In the genomic region with DNA sequence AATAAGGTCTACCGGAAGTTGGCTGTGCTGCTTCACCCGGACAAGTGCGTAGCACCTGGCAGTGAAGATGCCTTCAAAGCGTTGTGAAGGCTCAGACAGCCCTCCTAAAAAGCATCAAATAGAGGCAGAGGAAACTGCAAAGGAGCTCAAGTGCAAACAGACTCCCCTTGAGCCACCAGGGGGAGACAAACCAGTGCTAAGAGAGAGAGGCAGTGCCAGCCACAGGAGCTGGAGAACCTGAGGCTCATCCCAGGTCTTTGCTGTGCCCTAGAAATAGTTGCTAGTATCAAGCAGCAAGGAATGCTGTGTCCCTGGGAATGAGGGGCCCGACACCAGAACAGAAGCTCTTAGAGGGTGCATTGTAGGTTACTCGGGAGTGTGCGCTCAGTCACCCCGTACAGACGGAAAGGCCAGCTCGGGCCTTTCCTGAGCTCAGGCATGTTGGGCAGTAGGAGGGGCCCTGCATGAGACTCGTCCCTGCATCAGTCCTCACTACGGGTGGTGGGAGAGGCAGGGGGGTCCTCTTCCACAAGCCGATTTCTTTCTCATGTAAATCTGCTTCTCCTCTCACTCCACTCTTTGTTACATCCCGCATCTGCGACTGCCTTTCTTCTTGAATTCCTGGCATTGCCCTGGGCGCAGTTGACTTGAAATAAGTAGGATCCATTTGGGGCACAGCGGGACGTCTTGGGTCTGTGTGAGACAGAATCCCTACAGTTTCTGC, we compare ENCODE assay signal across 8 mouse cellular contexts. TPM values are rescaled to one million over a fixed set of nuclear protein-coding genes. Genes with fewer than 3 reads are reported as not detected.
DNase-seq lines count a peak whose midpoint lies in the region; ATAC-seq and TF ChIP-seq lines count a peak whose summit lies in the region.

No protein-coding gene starts in this region.

- peak overlapping the region; percentile 62 for H3K4me2 ChIP-seq in hindbrain, embryonic 16.5 days (ENCODE audit: low read length)

- H3K27ac ChIP-seq in hindbrain, embryonic 16.5 days (ENCODE audit: low read depth, low read length) = no peak overlapping the region

- 11% methylated on average over 18 of the region's 18 CpGs for WGBS in hindbrain, embryonic 16.5 days

- TF ChIP-seq CTCF in Patski (IDR thresholded peaks at IDR 0.05) = peak; percentile 89

- DNase-seq in Patski (ENCODE audit: low read depth, low spot score) = no peak
- DNase-seq in cerebellum, adult 9-10 months = peak; percentile 83
- DNase-seq in left cerebral cortex, adult 11 months (ENCODE audit: low spot score) = peak; percentile 39
- peak; percentile 39 to 73 for DNase-seq in lung, postnatal 4 days
- DNase-seq in right cerebral cortex, adult 2 months (ENCODE audit: low spot score in 2 of 2) = peak; percentile 76 to 82
- peak; percentile 38 for DNase-seq in urinary bladder, adult 2 months (ENCODE audit: low spot score)

- H3K4me3 ChIP-seq in hindbrain, embryonic 16.5 days (ENCODE audit: low read length) = peak overlapping the region; percentile 35

- no peaks in the 10 kb centered on the region for H3K9me3 ChIP-seq in hindbrain, embryonic 16.5 days (ENCODE audit: control insufficient read depth, low read length)

- POLR2A ChIA-PET in Patski (lab: Charles Lee) = no interaction called here

- H3K36me3 ChIP-seq in hindbrain, embryonic 16.5 days (ENCODE audit: control insufficient read depth, insufficient read depth, low read length) = no peaks in the 10 kb centered on the region

- CTCF ChIA-PET in Patski (lab: Charles Lee) = interaction anchor here (0.8 to 6.5 kb wide), 20 partner anchors 9 to 227 kb away, joined by 3 to 52 read pairs (median 4); no protein-coding TSS in a partner anchor

- H3K9ac ChIP-seq in hindbrain, embryonic 16.5 days (ENCODE audit: low read depth, low read length) = peak overlapping the region; percentile 55

- in situ Hi-C loops in Patski (cut with MboI; ENCODE audit: low pct_unique_long_range_greater_than_20kb) = loop anchor here (5.0 kb wide), 1 partner anchor 137 kb away; no protein-coding TSS in a partner anchor

- no peaks in the 10 kb centered on the region for H3K27me3 ChIP-seq in Patski
- H3K27me3 ChIP-seq in hindbrain, embryonic 16.5 days (replicated peaks; ENCODE audit: control insufficient read depth, insufficient read depth, low read length) = no peaks in the 10 kb centered on the region

- ATAC-seq in Patski = peak; percentile 68
- peak; percentile 99 for ATAC-seq in frontal cortex, adult (ENCODE audit: low TSS enrichment)
- ATAC-seq in hindbrain, embryonic 16.5 days = peak; percentile 92

- peaks cover 5% of the 10 kb centered on the region; the same call in 1 of the 2 replicates for H3K4me1 ChIP-seq in hindbrain, embryonic 16.5 days (ENCODE audit: control insufficient read depth, insufficient read depth, low read depth, low read length)

RNA-seq across cellular contexts. Expression of a gene that starts 34.3 kb away (rescaled TPM):
- 45.7 TPM for polyA plus RNA-seq in Patski (2021)
- polyA plus RNA-seq in hindbrain, embryonic 16.5 days (2015; fragmentation: Nextera tagmentation; extraction: Ambion mirVana) = 55.1 and 59.5 TPM in 2 replicates
- 22.8 and 22.9 TPM in 2 replicates for polyA plus RNA-seq in urinary bladder, adult 2 months (2012; rRNA removed)
